Mouse (Mus musculus): Measurements from ENCODE around the gene Ulk4. TPM values are rescaled to one million over a fixed set of nuclear protein-coding genes. Genes with fewer than 3 reads are reported as not detected.
A peak's percentile ranks its signal among the peaks of the same experiment; 100 is the strongest.

The Ulk4 gene
- polyA plus RNA-seq, 1 experiment from 2014 or later, result 65.6 TPM

DNA sequence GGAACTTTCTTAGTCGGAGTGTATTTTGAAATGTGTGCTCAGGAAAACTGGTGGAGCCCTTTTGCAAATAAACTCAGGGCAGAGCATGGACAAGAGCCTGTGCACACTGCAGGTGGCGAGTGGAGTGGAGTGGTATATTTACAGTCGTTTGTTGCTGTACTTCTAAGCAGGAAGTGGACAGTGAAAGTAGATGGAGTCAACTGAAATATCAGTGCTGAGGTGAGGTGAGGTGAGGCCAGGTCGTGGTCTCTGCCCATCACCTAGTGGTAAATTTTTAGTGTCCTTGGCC, 341.4 kb downstream of the Ulk4 start:
- ATAC-seq (ENCODE audit: low FRiP score) (no peak), DNase-seq (ENCODE audit: low spot score) (no peak)
- 29% methylated on average over 4 of the region's 4 CpGs for WGBS
- peak overlapping the region; percentile 83 for H3K4me2 ChIP-seq (replicated peaks)
- H3K27me3 ChIP-seq (ENCODE audit: control insufficient read depth, insufficient read depth, low read length), result no peaks in the 10 kb centered on the region
- H3K4me3 ChIP-seq (replicated peaks; ENCODE audit: low read length), result peak overlapping the region; percentile 89
- H3K36me3 ChIP-seq (replicated peaks; ENCODE audit: control insufficient read depth, insufficient read depth), result no peaks in the 10 kb centered on the region
- peak overlapping the region; percentile 87 for H3K9ac ChIP-seq
- H3K9me3 ChIP-seq (ENCODE audit: control insufficient read depth, low read length), result no peaks in the 10 kb centered on the region
- H3K27ac ChIP-seq, result no peak overlapping the region
- peaks cover 45% of the 10 kb centered on the region for H3K4me1 ChIP-seq (replicated peaks; ENCODE audit: control insufficient read depth, insufficient read depth, low read length)

DNA sequence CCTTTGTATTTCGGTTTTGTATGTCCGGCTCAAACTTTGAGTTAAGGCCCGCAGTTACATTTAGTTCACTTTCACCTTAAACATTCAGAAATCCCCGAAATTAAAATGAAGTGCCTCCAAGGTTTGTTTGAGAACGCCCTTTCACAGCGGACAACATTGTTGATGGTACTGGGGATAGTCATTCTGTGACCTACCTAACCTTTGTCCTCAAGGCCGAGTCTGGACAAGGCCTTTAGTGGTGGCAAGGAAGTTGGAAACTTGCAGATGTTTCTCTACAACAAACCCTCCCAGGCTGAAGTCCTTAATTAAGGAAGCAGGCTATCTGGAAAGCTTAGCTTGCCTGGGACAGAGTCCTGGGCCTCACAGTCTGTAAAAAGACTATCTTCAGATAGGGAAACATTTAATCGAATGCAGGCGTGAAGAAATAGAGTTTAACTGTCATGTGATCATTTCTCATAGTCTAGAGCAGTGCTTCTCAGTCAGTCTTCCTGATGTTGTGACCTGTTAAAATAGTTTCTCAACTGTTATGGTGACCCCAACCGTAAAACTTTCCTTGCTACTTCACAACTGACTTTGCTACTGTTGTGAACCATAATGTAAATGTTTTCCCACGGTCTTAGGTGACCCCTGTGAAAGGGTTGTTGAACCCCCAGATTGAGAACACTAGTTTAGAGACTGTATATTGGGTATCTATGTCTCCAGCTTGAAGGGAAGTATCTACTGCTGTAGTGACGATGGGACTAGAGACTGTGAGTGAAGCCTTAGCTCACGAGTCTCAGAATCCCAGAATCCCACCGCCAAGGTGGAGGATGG, 342.0 kb downstream of the Ulk4 start:
- 0 out of 2 replicates have a peak overlapping the region, but pooled peaks have one; percentile 94 for H3K27ac ChIP-seq
- peak overlapping the region; percentile 83 for H3K4me2 ChIP-seq (replicated peaks)
- ATAC-seq (ENCODE audit: low FRiP score) (no peak), DNase-seq (ENCODE audit: low spot score) (no peak)
- H3K9me3 ChIP-seq (ENCODE audit: control insufficient read depth, low read length), result no peaks in the 10 kb centered on the region
- peaks cover 45% of the 10 kb centered on the region for H3K4me1 ChIP-seq (replicated peaks; ENCODE audit: control insufficient read depth, insufficient read depth, low read length)
- WGBS, result 11% methylated on average over 14 of the region's 14 CpGs
- peak overlapping the region; percentile 87 for H3K9ac ChIP-seq
- peak overlapping the region; percentile 89 for H3K4me3 ChIP-seq (replicated peaks; ENCODE audit: low read length)
- no peaks in the 10 kb centered on the region for H3K27me3 ChIP-seq (ENCODE audit: control insufficient read depth, insufficient read depth, low read length)
- H3K36me3 ChIP-seq (replicated peaks; ENCODE audit: control insufficient read depth, insufficient read depth), result no peaks in the 10 kb centered on the region

DNA sequence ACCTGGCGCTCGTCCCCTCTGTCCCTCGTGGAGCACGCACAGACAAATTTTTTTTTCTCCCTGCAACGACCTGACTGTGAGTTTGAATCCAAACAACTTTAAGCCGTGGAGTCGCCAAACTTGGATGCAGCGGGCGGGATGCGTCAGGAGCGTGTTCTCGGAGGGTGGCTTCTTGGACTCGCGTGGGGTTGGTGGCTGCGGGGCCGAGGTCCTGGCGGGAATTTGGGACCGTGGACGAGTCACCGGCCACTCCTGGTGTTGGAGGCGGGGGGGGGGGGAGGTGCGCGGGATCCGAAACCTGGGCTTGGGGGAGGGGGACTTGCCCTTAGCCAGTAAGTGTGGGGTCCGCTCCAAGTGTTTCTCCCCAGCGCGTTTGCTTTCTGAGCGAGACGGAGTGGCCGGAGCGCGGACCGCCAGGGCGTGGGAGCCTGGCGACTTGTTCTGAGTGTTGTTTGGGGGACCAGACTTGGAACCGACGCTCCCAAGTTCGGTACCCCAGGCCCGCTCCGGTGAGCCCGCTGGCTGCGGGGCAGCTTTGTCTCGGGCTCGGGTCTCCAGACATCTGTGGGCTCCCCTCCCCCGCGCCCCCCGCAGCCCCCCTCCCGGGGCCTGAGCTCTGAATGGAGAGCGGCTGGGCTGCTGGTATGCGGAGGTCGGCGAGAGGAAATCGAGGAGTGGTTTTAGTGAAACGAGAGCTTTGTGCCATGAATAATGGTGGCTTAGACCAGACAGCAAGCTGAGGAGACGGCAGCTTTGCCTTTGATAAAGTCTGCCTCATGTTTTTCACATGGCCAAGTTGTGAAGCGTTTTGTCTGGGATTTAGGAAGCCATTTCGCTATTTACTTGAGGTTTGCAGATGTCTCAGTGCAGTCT, 342.9 kb downstream of the Ulk4 start:
- peak; percentile 50 for DNase-seq (ENCODE audit: low spot score)
- 0% methylated on average over 52 of the region's 57 CpGs for WGBS
- ATAC-seq (ENCODE audit: low FRiP score), result peak; percentile 25
- Histone ChIP-seq H3K4me3 (replicated peaks; ENCODE audit: low read length) (peak overlapping the region; percentile 89), H3K4me1 (replicated peaks; ENCODE audit: control insufficient read depth, insufficient read depth, low read length) (peaks cover 43% of the 10 kb centered on the region), H3K4me2 (replicated peaks) (peak overlapping the region; percentile 83), H3K36me3 (replicated peaks; ENCODE audit: control insufficient read depth, insufficient read depth) (no peaks in the 10 kb centered on the region), H3K9me3 (ENCODE audit: control insufficient read depth, low read length) (no peaks in the 10 kb centered on the region), H3K27ac (peak overlapping the region; percentile 94), H3K9ac (peak overlapping the region; percentile 87), H3K27me3 (ENCODE audit: control insufficient read depth, insufficient read depth, low read length) (no peaks in the 10 kb centered on the region)

- H3K27me3 ChIP-seq (ENCODE audit: control insufficient read depth, insufficient read depth, low read length), result no peaks in the 10 kb centered on the region
- H3K9me3 ChIP-seq (ENCODE audit: control insufficient read depth, low read length), result no peaks in the 10 kb centered on the region
- WGBS, result 3% methylated on average over 8 of the region's 58 CpGs
- 0 out of 2 replicates have a peak, but pooled peaks have one; percentile 34 for ATAC-seq (ENCODE audit: low FRiP score)
- peak overlapping the region; percentile 89 for H3K4me3 ChIP-seq (replicated peaks; ENCODE audit: low read length)
- H3K36me3 ChIP-seq (replicated peaks; ENCODE audit: control insufficient read depth, insufficient read depth), result no peaks in the 10 kb centered on the region
- peak overlapping the region; percentile 83 for H3K4me2 ChIP-seq (replicated peaks)
- H3K9ac ChIP-seq, result peak overlapping the region; percentile 87
- H3K27ac ChIP-seq, result peak overlapping the region; percentile 94
- peak; percentile 40 for DNase-seq (ENCODE audit: low spot score)
- peaks cover 39% of the 10 kb centered on the region for H3K4me1 ChIP-seq (replicated peaks; ENCODE audit: control insufficient read depth, insufficient read depth, low read length)
Measured at GRCm38 (mm10) chr9:120933587-120933885, 343.5 kb downstream of the Ulk4 start.

DNA sequence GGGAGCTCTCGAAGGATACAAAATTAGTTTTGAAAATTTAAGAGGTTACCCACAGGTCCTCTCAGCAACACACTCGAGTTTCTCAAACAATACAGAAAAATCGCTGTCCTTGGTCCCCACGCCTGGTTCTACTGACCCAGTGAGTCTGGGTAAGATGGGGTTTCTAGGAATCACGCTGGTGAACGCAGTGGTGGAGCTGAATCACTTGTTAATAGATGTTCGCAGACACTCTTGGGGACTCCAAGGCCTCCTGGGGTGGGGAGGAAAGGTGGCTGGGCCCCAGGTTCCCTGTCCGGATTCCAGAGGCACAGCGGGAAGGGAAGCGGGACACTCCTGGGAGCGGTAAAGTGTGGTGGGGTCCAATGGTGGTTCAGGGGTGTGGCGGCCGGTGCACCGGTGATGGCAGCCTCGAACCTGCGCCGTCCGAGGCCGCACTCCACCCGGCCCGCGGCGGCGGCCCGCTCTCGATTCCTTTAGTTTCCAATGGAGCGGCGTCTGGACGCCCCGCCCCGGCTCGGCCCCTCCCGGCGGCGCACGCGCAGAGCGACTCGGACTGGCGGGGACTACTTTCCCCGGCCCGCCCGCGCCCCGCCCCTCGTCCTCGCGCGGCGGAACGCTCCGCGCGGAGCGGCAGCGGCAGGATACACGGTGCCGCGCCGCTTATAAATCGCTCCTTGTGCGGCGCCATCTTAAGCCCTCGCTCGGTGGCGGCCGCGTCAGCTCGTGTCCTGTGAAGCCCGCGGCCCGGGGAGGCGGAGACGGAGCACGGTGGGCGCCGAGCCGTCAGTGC, 344.0 kb downstream of the Ulk4 start:
- no peaks in the 10 kb centered on the region for H3K27me3 ChIP-seq (ENCODE audit: control insufficient read depth, insufficient read depth, low read length)
- peak overlapping the region; percentile 94 for H3K27ac ChIP-seq
- H3K4me2 ChIP-seq (replicated peaks), result peak overlapping the region; percentile 83
- H3K4me1 ChIP-seq (replicated peaks; ENCODE audit: control insufficient read depth, insufficient read depth, low read length), result peaks cover 34% of the 10 kb centered on the region
- H3K9me3 ChIP-seq (ENCODE audit: control insufficient read depth, low read length), result no peaks in the 10 kb centered on the region
- peak overlapping the region; percentile 89 for H3K4me3 ChIP-seq (replicated peaks; ENCODE audit: low read length)
- peak overlapping the region; percentile 87 for H3K9ac ChIP-seq
- DNase-seq (ENCODE audit: low spot score), result peak; percentile 99
- H3K36me3 ChIP-seq (replicated peaks; ENCODE audit: control insufficient read depth, insufficient read depth), result no peaks in the 10 kb centered on the region
- peak; percentile 90 for ATAC-seq (ENCODE audit: low FRiP score)
- WGBS, result 5% methylated on average over 72 of the region's 78 CpGs

DNA sequence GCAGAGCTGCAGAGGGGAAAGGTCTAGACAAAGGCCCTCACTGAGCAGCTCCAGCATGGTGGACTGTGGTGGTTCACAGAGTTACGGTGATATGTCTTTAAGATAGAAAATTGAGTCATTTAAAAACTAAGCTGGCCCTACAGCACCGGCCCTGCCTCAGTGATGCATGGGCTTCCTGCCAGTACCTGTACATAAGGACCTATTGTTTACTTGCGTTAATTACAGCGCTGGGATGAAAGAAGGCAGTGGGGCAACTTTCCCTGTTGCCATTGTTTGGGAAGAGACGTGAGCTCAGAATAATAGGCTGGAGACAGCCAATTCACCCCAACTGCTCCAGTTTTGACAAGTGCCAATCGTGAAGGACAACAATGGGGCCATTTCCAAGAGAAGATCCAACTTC, 344.6 kb downstream of the Ulk4 start:
- no peak for DNase-seq (ENCODE audit: low spot score)
- Histone ChIP-seq H3K4me1 (replicated peaks; ENCODE audit: control insufficient read depth, insufficient read depth, low read length) (peaks cover 28% of the 10 kb centered on the region), H3K9ac (no peak overlapping the region), H3K4me3 (replicated peaks; ENCODE audit: low read length) (no peak overlapping the region), H3K27me3 (ENCODE audit: control insufficient read depth, insufficient read depth, low read length) (no peaks in the 10 kb centered on the region), H3K9me3 (ENCODE audit: control insufficient read depth, low read length) (no peaks in the 10 kb centered on the region), H3K27ac (no peak overlapping the region), H3K36me3 (replicated peaks; ENCODE audit: control insufficient read depth, insufficient read depth) (no peaks in the 10 kb centered on the region), H3K4me2 (replicated peaks) (no peak overlapping the region)
- WGBS, result 31% methylated on average over 6 of the region's 6 CpGs
- no peak for ATAC-seq (ENCODE audit: low FRiP score)

DNA sequence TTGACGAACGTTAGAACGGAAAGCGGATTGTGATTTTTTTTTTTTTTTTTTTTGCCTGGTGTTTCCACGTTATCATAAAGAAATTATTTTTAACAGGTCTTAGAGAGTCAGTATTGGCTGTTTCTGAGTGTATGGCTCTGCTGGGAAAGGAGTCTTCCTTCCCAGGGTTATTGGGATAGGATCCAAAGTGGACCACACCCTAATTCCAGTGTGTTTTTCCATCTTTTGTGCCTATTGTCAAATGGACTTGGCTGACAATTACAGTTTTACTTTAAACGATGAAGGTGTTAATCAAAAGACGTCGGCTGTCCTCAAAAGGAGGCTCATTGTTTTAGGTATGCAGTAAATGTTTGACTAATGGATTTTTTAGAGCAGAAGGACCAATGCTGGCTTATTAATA, 346.2 kb downstream of the Ulk4 start:
- H3K9me3 ChIP-seq (ENCODE audit: control insufficient read depth, low read length), result no peaks in the 10 kb centered on the region
- no peak overlapping the region for H3K4me3 ChIP-seq (replicated peaks; ENCODE audit: low read length)
- H3K4me2 ChIP-seq (replicated peaks), result peak overlapping the region; percentile 10; the same call in 1 of the 2 replicates
- H3K9ac ChIP-seq, result no peak overlapping the region
- no peak overlapping the region for H3K27ac ChIP-seq
- 71% methylated on average over 8 of the region's 8 CpGs for WGBS
- H3K36me3 ChIP-seq (replicated peaks; ENCODE audit: control insufficient read depth, insufficient read depth), result no peaks in the 10 kb centered on the region
- DNase-seq (ENCODE audit: low spot score), result no peak
- ATAC-seq (ENCODE audit: low FRiP score), result no peak
- H3K4me1 ChIP-seq (replicated peaks; ENCODE audit: control insufficient read depth, insufficient read depth, low read length), result peaks cover 12% of the 10 kb centered on the region
- no peaks in the 10 kb centered on the region for H3K27me3 ChIP-seq (ENCODE audit: control insufficient read depth, insufficient read depth, low read length)

GRCm38 (mm10) chr9:120930021-120930420, 347.0 kb downstream of the Ulk4 start:
- no peaks in the 10 kb centered on the region for H3K27me3 ChIP-seq (ENCODE audit: control insufficient read depth, insufficient read depth, low read length)
- H3K4me1 ChIP-seq (replicated peaks; ENCODE audit: control insufficient read depth, insufficient read depth, low read length), result peaks cover 4% of the 10 kb centered on the region
- H3K36me3 ChIP-seq (replicated peaks; ENCODE audit: control insufficient read depth, insufficient read depth), result no peaks in the 10 kb centered on the region
- no peak for DNase-seq (ENCODE audit: low spot score)
- H3K4me3 ChIP-seq (replicated peaks; ENCODE audit: low read length), result no peak overlapping the region
- no peak overlapping the region for H3K9ac ChIP-seq
- H3K9me3 ChIP-seq (ENCODE audit: control insufficient read depth, low read length), result no peaks in the 10 kb centered on the region
- ATAC-seq (ENCODE audit: low FRiP score), result no peak
- 86% methylated on average over 12 of the region's 12 CpGs for WGBS
- H3K4me2 ChIP-seq (replicated peaks), result peak overlapping the region; percentile 24
- H3K27ac ChIP-seq, result no peak overlapping the region

DNA sequence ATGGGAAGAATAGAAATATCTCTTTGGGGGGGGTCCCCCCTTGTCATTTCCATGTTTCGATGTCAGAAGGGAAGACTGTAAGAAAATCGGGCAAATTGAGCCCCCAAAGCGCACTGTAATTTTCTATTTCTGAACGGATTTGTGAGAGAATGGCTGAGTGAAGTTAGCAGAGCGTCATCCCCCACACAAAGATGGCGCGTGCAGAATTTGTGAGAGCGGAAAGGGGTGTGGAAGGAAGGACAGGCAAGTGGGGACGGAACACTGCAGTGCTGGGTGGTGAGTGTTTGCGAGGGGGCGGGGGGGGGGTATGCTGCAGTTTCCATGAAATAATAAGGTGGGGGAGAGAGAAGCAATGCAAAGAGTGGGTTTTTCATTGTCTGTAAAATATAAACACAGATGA, 347.9 kb downstream of the Ulk4 start, which contains the start of gene Ctnnb1:
Gene Ctnnb1, plus strand, starts transcription at position 136 of the 400 bp plus-strand sequence.
- H3K9ac ChIP-seq, result peak within 1 kb of the TSS; percentile 42; the same call in 1 of the 2 replicates
- peak within 1 kb of the TSS; percentile 24; the same call in 1 of the 2 replicates for H3K4me2 ChIP-seq (replicated peaks)
- no peak for ATAC-seq (ENCODE audit: low FRiP score)

More for the DNA sequence above, 347.9 kb downstream of the Ulk4 start, which contains the start of gene Ctnnb1:
- 53% methylated on average over 11 of the region's 11 CpGs for WGBS
- H3K27ac ChIP-seq, result peak within 1 kb of the TSS; percentile 59
- DNase-seq (ENCODE audit: low spot score), result no peak
- peak within 1 kb of the TSS; percentile 7; the same call in 1 of the 2 replicates for H3K4me3 ChIP-seq (replicated peaks; ENCODE audit: low read length)
- H3K9me3 ChIP-seq (ENCODE audit: control insufficient read depth, low read length), result no peaks in the 10 kb centered on the region
- H3K4me1 ChIP-seq (replicated peaks; ENCODE audit: control insufficient read depth, insufficient read depth, low read length), result no peaks in the 10 kb centered on the region
- H3K36me3 ChIP-seq (replicated peaks; ENCODE audit: control insufficient read depth, insufficient read depth), result no peaks in the 10 kb centered on the region
- no peaks in the 10 kb centered on the region for H3K27me3 ChIP-seq (ENCODE audit: control insufficient read depth, insufficient read depth, low read length)

Data from hindbrain, embryonic 14.5 days (tissue).